20 mouse cellular contexts compared by ENCODE assay signal in genomic region chr5:120153140-120153539, GRCm38 (mm10).
"Had no signal": no experiment of that assay in that cellular context is flagged by ENCODE, and none has a peak within 500 bp of the region (broad histone marks: within the 10 kb centered on the region; RNA-seq: fewer than 3 reads in every experiment).

No protein-coding gene starts in this region.

- H3K4me2 ChIP-seq: intestine, embryonic 15.5 days; kidney, embryonic 15.5 days; limb, embryonic 12.5 days; limb, embryonic 15.5 days; liver, embryonic 11.5 days; lung, embryonic 14.5 days; stomach, embryonic 15.5 days had no signal

- H3K27ac ChIP-seq: intestine, embryonic 15.5 days; kidney, embryonic 15.5 days; limb, embryonic 12.5 days; limb, embryonic 15.5 days; liver, embryonic 14.5 days; macrophage; stomach, embryonic 15.5 days had no signal

- H3K36me3 ChIP-seq: stomach, embryonic 15.5 days had no signal

- ATAC-seq: intestine, embryonic 15.5 days; liver, postnatal 0 days; lung, postnatal 0 days had no signal

- H3K9me3 ChIP-seq: intestine, embryonic 15.5 days; kidney, embryonic 15.5 days; limb, embryonic 12.5 days; limb, embryonic 15.5 days; stomach, embryonic 15.5 days had no signal

- H3K9ac ChIP-seq: intestine, embryonic 15.5 days; kidney, embryonic 15.5 days; limb, embryonic 12.5 days; limb, embryonic 15.5 days; liver, embryonic 14.5 days; liver, postnatal 0 days; lung, embryonic 14.5 days; stomach, embryonic 15.5 days had no signal

- H3K4me3 ChIP-seq: intestine, embryonic 15.5 days; kidney, embryonic 15.5 days; limb, embryonic 12.5 days; limb, embryonic 15.5 days; stomach, embryonic 15.5 days had no signal

- DNase-seq: kidney, adult 11 months; kidney, adult 8-10 months; kidney, postnatal 10 days; kidney, postnatal 36 days; left cerebral cortex, postnatal 4 days; liver, postnatal 0 days; lung, embryonic 14.5 days; retina, postnatal 1 day; right cerebral cortex, postnatal 25 days; spleen, adult 18-20 months; thymus, postnatal 25 days had no signal

- H3K27me3 ChIP-seq: intestine, embryonic 15.5 days; kidney, embryonic 15.5 days; limb, embryonic 12.5 days; limb, embryonic 15.5 days; stomach, embryonic 15.5 days had no signal
